Mouse (Mus musculus): Measurements from ENCODE around the gene Ermard.

Ermard gene

DNA sequence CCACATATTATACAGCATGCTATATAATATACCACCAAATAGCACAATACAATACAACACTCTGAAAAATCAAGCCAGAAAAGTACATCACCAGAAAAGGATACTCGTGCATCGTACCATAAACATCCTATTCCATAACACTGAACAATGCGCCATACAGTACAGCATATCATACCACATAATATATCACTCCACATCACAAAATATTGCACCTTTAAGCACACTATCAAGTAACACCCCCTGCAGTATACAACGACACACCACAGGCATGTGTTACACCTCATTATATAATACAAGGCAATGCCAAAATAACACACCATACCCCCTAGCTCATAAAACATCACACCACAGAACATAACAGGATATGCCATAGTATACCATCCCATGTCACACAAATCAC is 79.1 kb downstream of the Ermard start:
- DNase-seq (ENCODE audit: extremely low read depth, low read depth): no peak

DNA sequence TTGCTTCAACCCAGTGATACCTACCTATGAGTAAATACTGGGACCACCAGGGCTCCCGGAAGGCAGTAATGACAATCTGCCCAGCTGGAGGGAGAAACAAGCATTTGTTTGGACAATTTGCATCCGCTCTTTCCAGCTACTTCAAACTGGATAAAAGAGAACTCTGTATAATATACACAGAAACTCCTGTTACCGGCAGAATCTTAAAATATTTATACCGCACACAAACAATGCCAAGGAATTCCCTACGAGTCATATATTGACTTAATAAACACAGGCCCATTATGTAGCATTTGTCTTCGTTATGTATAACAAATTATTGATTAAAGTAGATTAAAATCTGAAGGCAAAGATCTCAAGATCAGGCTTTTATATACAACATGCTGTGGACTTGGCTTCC is 79.6 kb downstream of the Ermard start:
- no peak for DNase-seq (ENCODE audit: extremely low read depth, low read depth)

- DNase-seq (ENCODE audit: extremely low read depth, low read depth): no peak
Measured at GRCm38 (mm10) chr17:15129630-15130287, 88.8 kb downstream of the Ermard start.

GRCm38 (mm10) chr17:15130288-15130656 is 89.3 kb downstream of the Ermard start:
- no peak for DNase-seq (ENCODE audit: extremely low read depth, low read depth)

DNA sequence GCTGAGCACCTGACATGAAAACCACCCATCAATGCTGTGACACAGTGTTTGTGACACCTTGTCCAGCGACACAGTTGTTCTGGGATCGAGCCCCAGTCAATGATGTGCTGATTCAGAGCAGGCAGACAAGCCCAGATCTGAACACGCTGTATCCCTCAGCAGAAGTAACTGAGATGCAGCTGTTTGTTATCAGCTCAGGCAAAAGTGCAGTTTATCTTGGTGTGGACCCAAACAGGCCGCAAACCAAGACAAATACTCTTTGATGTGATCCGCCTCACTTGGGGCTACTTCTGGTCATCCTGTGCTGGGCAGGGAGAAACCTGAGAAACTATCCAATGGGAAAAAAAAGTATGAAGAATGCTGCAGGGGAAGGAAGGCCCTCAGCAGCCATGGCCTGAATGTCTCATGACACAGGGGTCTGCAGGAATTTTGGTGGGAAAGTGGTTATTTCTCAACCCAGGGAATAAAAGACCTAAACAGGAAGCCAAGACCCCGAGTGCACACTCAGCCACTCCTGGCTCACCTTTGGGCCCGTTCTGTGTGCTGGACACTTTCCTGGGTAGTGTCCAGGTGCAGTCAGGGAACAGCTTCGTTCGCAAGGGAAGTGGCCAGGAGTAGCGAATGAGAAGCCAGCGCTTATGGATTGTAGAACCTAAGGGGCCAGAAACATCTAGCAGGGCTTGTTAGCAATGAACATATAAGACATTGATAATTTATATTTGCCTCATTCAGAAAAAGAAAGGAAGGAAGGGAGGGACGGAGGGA is 94.1 kb downstream of the Ermard start:
- no peak for DNase-seq (ENCODE audit: extremely low read depth, low read depth)

DNA sequence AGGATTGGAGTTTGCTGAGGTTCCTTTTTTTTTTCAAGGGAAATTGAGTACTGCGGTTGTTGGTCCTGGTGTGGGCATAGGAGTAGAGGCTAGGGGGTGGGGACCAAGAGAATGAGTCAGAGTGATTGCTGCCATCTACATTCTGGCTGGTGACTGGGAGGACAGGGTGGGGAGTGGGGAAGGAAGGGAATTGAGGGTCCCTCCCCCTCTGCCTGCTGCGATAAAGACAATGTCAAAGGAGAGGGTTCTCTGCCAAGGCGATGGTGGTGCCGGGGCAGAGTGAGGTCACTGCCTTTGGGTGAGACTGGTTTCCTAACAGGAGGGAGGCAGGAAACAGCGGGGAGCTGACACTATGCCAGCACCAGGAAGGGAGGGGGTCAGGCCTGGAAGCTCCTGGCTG is 96.4 kb downstream of the Ermard start:
- DNase-seq (ENCODE audit: extremely low read depth, low read depth): no peak

Data from MEL-GATA-1-ER (cell line).